ENCODE assay signal across 10 mouse cellular contexts in the genomic region with DNA sequence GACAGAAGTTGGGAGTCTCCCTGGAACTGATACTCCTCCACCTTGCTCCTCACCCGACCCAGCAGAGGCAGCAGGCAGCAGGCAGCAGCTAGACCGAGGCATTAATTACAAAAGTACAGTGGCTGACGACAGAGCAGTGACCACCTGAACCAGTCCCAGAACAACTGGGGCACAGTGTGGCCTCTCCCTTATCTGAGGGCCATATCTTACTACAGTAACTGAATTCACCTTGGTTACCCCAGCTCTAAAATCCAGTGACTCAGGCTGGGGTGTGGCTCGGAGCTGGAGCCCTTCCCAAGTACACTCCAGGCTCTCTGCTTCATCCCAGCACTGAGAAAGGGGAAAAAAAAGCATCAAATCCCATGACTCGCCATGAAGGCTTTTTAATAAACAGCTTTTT. TPM values are rescaled to one million over a fixed set of nuclear protein-coding genes. Genes with fewer than 3 reads are reported as not detected.
DNase-seq lines count a peak whose midpoint lies in the region; ATAC-seq lines count a peak whose summit lies in the region.
"Had no signal": no experiment of that assay in that cellular context is flagged by ENCODE, and none has a peak within 500 bp of the region (broad histone marks: within the 10 kb centered on the region; RNA-seq: fewer than 3 reads in every experiment).

No protein-coding gene starts in this region.

- H3K4me1 ChIP-seq in neural tube, embryonic 15.5 days: peaks cover 22% of the 10 kb centered on the region

- H3K4me3 ChIP-seq in neural tube, embryonic 15.5 days (replicated peaks): no peak overlapping the region

- no peaks in the 10 kb centered on the region for H3K9me3 ChIP-seq in neural tube, embryonic 15.5 days (replicated peaks)

- no peaks in the 10 kb centered on the region for H3K27me3 ChIP-seq in neural tube, embryonic 15.5 days (replicated peaks)

- DNase-seq in gastrocnemius, adult 18-20 months (ENCODE audit: low spot score): peak; percentile 62
- DNase-seq in gastrocnemius, postnatal 4 days (ENCODE audit: low spot score in 2 of 2): no peak
- DNase-seq in adrenal gland, postnatal 25 days: peak; percentile 50
- DNase-seq in heart, postnatal 4 days: peak; percentile 31
- peak; percentile 77 for DNase-seq in lung, postnatal 36 days
- no peak for DNase-seq in right cerebral cortex, adult 2 months (ENCODE audit: low spot score in 2 of 2)
- no peak for DNase-seq in spleen, postnatal 36 days (ENCODE audit: low spot score in 2 of 2)
- DNase-seq: thymus, adult 2 months had no signal

- H3K27ac ChIP-seq in neural tube, embryonic 15.5 days (replicated peaks): no peak overlapping the region
- H3K27ac ChIP-seq: liver, embryonic 14.5 days had no signal

- H3K9ac ChIP-seq in neural tube, embryonic 15.5 days (replicated peaks): no peak overlapping the region
- H3K9ac ChIP-seq: liver, embryonic 14.5 days had no signal

- no peaks in the 10 kb centered on the region for H3K36me3 ChIP-seq in neural tube, embryonic 15.5 days

- no peak overlapping the region for H3K4me2 ChIP-seq in neural tube, embryonic 15.5 days

- 73% methylated on average over 5 of the region's 5 CpGs for WGBS in neural tube, embryonic 15.5 days

- ATAC-seq in neural tube, embryonic 15.5 days (ENCODE audit: low FRiP score): no peak

RNA-seq across cellular contexts. Expression of a gene that starts 37.3 kb away (rescaled TPM):
- 1 to 10 TPM; 2.5 to 3.0 TPM for total RNA-seq in gastrocnemius, adult 18-20 months (2021)
- total RNA-seq in gastrocnemius, postnatal 4 days (2021): 10 to 100 TPM; 20.6 to 20.7 TPM
- 11.7 and 20.5 TPM in 2 replicates for total RNA-seq in adrenal gland, postnatal 25 days (2021)
- 10 to 100 TPM; 18.7 to 26.3 TPM for total RNA-seq in heart, postnatal 4 days (2021)
- polyA plus RNA-seq in neural tube, embryonic 15.5 days (2015; fragmentation: Nextera tagmentation; extraction: Ambion mirVana): 19.6 and 20.6 TPM in 2 replicates

Comparison
In these comparisons a context has a peak if more than half of its experiments do, and no peak if none do; other contexts are left out.
1. DNase-seq: peak in gastrocnemius, adult 18-20 months (single experiment), adrenal gland, postnatal 25 days (single experiment), heart, postnatal 4 days (single experiment) and lung, postnatal 36 days (single experiment); none in gastrocnemius, postnatal 4 days (0 of 2), right cerebral cortex, adult 2 months (0 of 2) and spleen, postnatal 36 days (0 of 2).